Mouse (Mus musculus): ENCODE measurements around the gene Sorbs1. TPM values are rescaled to one million over a fixed set of nuclear protein-coding genes. Genes with fewer than 3 reads are reported as not detected.

Gene Sorbs1
- polyA plus RNA-seq, 2 experiments, result 11.3 to 31.0 TPM

- no peaks in the 10 kb centered on the region; the same call in 1 of the 2 replicates for H3K36me3 ChIP-seq (replicated peaks; ENCODE audit: control insufficient read depth, insufficient read depth, low read depth)
- 85% methylated on average over 11 of the region's 11 CpGs for WGBS (ENCODE audit: insufficient replicate concordance)
Observed at GRCm38 (mm10) chr19:40409500-40410035, 104.0 kb downstream of the Sorbs1 start.

GRCm38 (mm10) chr19:40407186-40407585 lies 106.4 kb downstream of the Sorbs1 start:
- WGBS (ENCODE audit: insufficient replicate concordance), result 51% methylated on average over 2 of the region's 2 CpGs
- H3K4me1 ChIP-seq (replicated peaks; ENCODE audit: control insufficient read depth in 2 of 2, insufficient read depth in 2 of 2, low read length in 1 of 2), result peaks cover 0 to 13% of the 10 kb centered on the region in 2 experiments; a peak in 2 of 4 replicates

More at GRCm38 (mm10) chr19:40409500-40410035, 104.0 kb downstream of the Sorbs1 start:
- H3K9me3 ChIP-seq (ENCODE audit: control insufficient read depth, low read length), result no peaks in the 10 kb centered on the region
- no peak overlapping the region for H3K4me2 ChIP-seq (ENCODE audit: low read depth)
- H3K27ac ChIP-seq, result no peak overlapping the region
- ATAC-seq (ENCODE audit: insufficient read depth), result no peak
- no peak overlapping the region for H3K4me3 ChIP-seq (ENCODE audit: insufficient read depth in 1 of 2, low read depth in 2 of 2, low read length in 2 of 2)
- no peak for TF ChIP-seq CTCF (IDR thresholded peaks at IDR 0.05; ENCODE audit: low read depth)
- no peak for TF ChIP-seq EP300 (IDR thresholded peaks at IDR 0.05; ENCODE audit: low read depth)
- H3K27me3 ChIP-seq (ENCODE audit: control insufficient read depth, insufficient read depth, low read length), result no peaks in the 10 kb centered on the region
- no peak overlapping the region for H3K9ac ChIP-seq (replicated peaks)
- H3K4me1 ChIP-seq (replicated peaks; ENCODE audit: control insufficient read depth in 2 of 2, insufficient read depth in 2 of 2, low read length in 1 of 2), result peaks cover 0 to 17% of the 10 kb centered on the region in 2 experiments; a peak in 3 of 4 replicates
- DNase-seq (ENCODE audit: low read depth in 3 of 3, low spot score in 3 of 3), result no peak

GRCm38 (mm10) chr19:40406661-40407060 lies 106.9 kb downstream of the Sorbs1 start:
- Histone ChIP-seq H3K9ac (replicated peaks) (no peak overlapping the region), H3K4me3 (ENCODE audit: insufficient read depth in 1 of 2, low read depth in 2 of 2, low read length in 2 of 2) (no peak overlapping the region), H3K27me3 (ENCODE audit: control insufficient read depth, insufficient read depth, low read length) (no peaks in the 10 kb centered on the region), H3K4me2 (ENCODE audit: low read depth) (no peak overlapping the region), H3K9me3 (ENCODE audit: control insufficient read depth, low read length) (no peaks in the 10 kb centered on the region), H3K4me1 (replicated peaks; ENCODE audit: control insufficient read depth in 2 of 2, insufficient read depth in 2 of 2, low read length in 1 of 2) (peaks cover 0 to 12% of the 10 kb centered on the region in 2 experiments; a peak in 2 of 4 replicates), H3K36me3 (replicated peaks; ENCODE audit: control insufficient read depth, insufficient read depth, low read depth) (no peaks in the 10 kb centered on the region; the same call in 1 of the 2 replicates), H3K27ac (no peak overlapping the region)
- no peak for ATAC-seq (ENCODE audit: insufficient read depth)
- WGBS (ENCODE audit: insufficient replicate concordance), result 80% methylated on average over 8 of the region's 8 CpGs
- no peak for TF ChIP-seq EP300 (IDR thresholded peaks at IDR 0.05; ENCODE audit: low read depth)
- no peak for TF ChIP-seq CTCF (IDR thresholded peaks at IDR 0.05; ENCODE audit: low read depth)
- DNase-seq (ENCODE audit: low read depth in 3 of 3, low spot score in 3 of 3), result no peak

More at GRCm38 (mm10) chr19:40407186-40407585, 106.4 kb downstream of the Sorbs1 start:
- no peak for TF ChIP-seq CTCF (IDR thresholded peaks at IDR 0.05; ENCODE audit: low read depth)
- no peak for TF ChIP-seq EP300 (IDR thresholded peaks at IDR 0.05; ENCODE audit: low read depth)
- ATAC-seq (ENCODE audit: insufficient read depth), result no peak
- H3K27ac ChIP-seq, result no peak overlapping the region
- H3K9ac ChIP-seq (replicated peaks), result no peak overlapping the region
- no peak for DNase-seq (ENCODE audit: low read depth in 3 of 3, low spot score in 3 of 3)
- H3K4me3 ChIP-seq (ENCODE audit: insufficient read depth in 1 of 2, low read depth in 2 of 2, low read length in 2 of 2), result no peak overlapping the region
- no peaks in the 10 kb centered on the region; the same call in 1 of the 2 replicates for H3K36me3 ChIP-seq (replicated peaks; ENCODE audit: control insufficient read depth, insufficient read depth, low read depth)
- H3K4me2 ChIP-seq (ENCODE audit: low read depth), result no peak overlapping the region
- H3K9me3 ChIP-seq (ENCODE audit: control insufficient read depth, low read length), result no peaks in the 10 kb centered on the region
- H3K27me3 ChIP-seq (ENCODE audit: control insufficient read depth, insufficient read depth, low read length), result no peaks in the 10 kb centered on the region

GRCm38 (mm10) chr19:40405808-40406207 lies 107.8 kb downstream of the Sorbs1 start:
- DNase-seq (ENCODE audit: low read depth in 3 of 3, low spot score in 3 of 3), result no peak
- H3K27me3 ChIP-seq (ENCODE audit: control insufficient read depth, insufficient read depth, low read length), result no peaks in the 10 kb centered on the region
- no peaks in the 10 kb centered on the region for H3K9me3 ChIP-seq (ENCODE audit: control insufficient read depth, low read length)
- TF ChIP-seq EP300 (IDR thresholded peaks at IDR 0.05; ENCODE audit: low read depth), result no peak
- TF ChIP-seq CTCF (IDR thresholded peaks at IDR 0.05; ENCODE audit: low read depth), result no peak
- no peak overlapping the region for H3K4me2 ChIP-seq (ENCODE audit: low read depth)
- no peaks in the 10 kb centered on the region; the same call in 1 of the 2 replicates for H3K36me3 ChIP-seq (replicated peaks; ENCODE audit: control insufficient read depth, insufficient read depth, low read depth)
- peaks cover 0 to 15% of the 10 kb centered on the region in 2 experiments; a peak in 2 of 4 replicates for H3K4me1 ChIP-seq (replicated peaks; ENCODE audit: control insufficient read depth in 2 of 2, insufficient read depth in 2 of 2, low read length in 1 of 2)
- no peak overlapping the region for H3K27ac ChIP-seq
- H3K4me3 ChIP-seq (ENCODE audit: insufficient read depth in 1 of 2, low read depth in 2 of 2, low read length in 2 of 2), result no peak overlapping the region
- H3K9ac ChIP-seq (replicated peaks), result no peak overlapping the region
- 35% methylated on average over 11 of the region's 11 CpGs for WGBS (ENCODE audit: insufficient replicate concordance)
- no peak; the same call in 1 of the 2 replicates for ATAC-seq (ENCODE audit: insufficient read depth)

- Histone ChIP-seq H3K4me1 (replicated peaks; ENCODE audit: control insufficient read depth in 2 of 2, insufficient read depth in 2 of 2, low read length in 1 of 2) (peaks cover 0 to 14% of the 10 kb centered on the region in 2 experiments; a peak in 2 of 4 replicates), H3K27ac (no peak overlapping the region), H3K9me3 (ENCODE audit: control insufficient read depth, low read length) (no peaks in the 10 kb centered on the region), H3K9ac (replicated peaks) (no peak overlapping the region), H3K27me3 (ENCODE audit: control insufficient read depth, insufficient read depth, low read length) (no peaks in the 10 kb centered on the region), H3K36me3 (replicated peaks; ENCODE audit: control insufficient read depth, insufficient read depth, low read depth) (no peaks in the 10 kb centered on the region; the same call in 1 of the 2 replicates), H3K4me2 (ENCODE audit: low read depth) (no peak overlapping the region), H3K4me3 (ENCODE audit: insufficient read depth in 1 of 2, low read depth in 2 of 2, low read length in 2 of 2) (no peak overlapping the region)
- WGBS (ENCODE audit: insufficient replicate concordance), result 27% methylated on average over 2 of the region's 2 CpGs
- no peak for ATAC-seq (ENCODE audit: insufficient read depth)
- no peak for TF ChIP-seq EP300 (IDR thresholded peaks at IDR 0.05; ENCODE audit: low read depth)
- peak; percentile 38; the same call in 1 of the 2 replicates for TF ChIP-seq CTCF (IDR thresholded peaks at IDR 0.05; ENCODE audit: low read depth)
- DNase-seq (ENCODE audit: low read depth in 3 of 3, low spot score in 3 of 3), result no peak
Observed at GRCm38 (mm10) chr19:40404582-40404981, 109.0 kb downstream of the Sorbs1 start.

Measured in liver, embryonic 14.5 days (tissue).